Mouse (Mus musculus) limb, embryonic 14.5 days (tissue): Measurements from ENCODE around the gene Acyp1. TPM values are rescaled to one million over a fixed set of nuclear protein-coding genes. Genes with fewer than 3 reads are reported as not detected.

Experiments used
- ATAC-seq: fragments of 200-750 bp; cut with Nextera tagmentation; 2 replicates; pipeline ENCODE4 v1.8.0; 2017; ENCODE audit warnings: low read depth, moderate number of reproducible peaks, moderate TSS enrichment; ENCODE audit not compliant: low FRiP score
- DNase-seq: peaks from one replicate; pipeline ENCODE4 v3.0.0-alpha.2; 2015; ENCODE audit warnings: low spot score
- H3K27ac ChIP-seq: fragments of 300-500 bp; sonication (generic); replicated peaks from 2 replicates; pipeline ENCODE4 v1.5.1; 2014; ENCODE audit warnings: low read depth, mild to moderate bottlenecking, low read length, moderate library complexity, mixed read lengths
- H3K27me3 ChIP-seq: fragments of 300-500 bp; sonication (generic); 2 replicates; pipeline ENCODE4 v1.6.1; 2014; ENCODE audit warnings: low read length, mixed read lengths; ENCODE audit not compliant: control insufficient read depth, insufficient read depth
- H3K36me3 ChIP-seq: fragments of 300-500 bp; sonication (generic); 2 replicates; pipeline ENCODE4 v1.6.1; 2014; ENCODE audit warnings: mild to moderate bottlenecking, low read length, moderate library complexity, mixed read lengths; ENCODE audit not compliant: control insufficient read depth, insufficient read depth
- H3K4me1 ChIP-seq: fragments of 300-500 bp; sonication (generic); 2 replicates; pipeline ENCODE4 v1.6.1; 2014; ENCODE audit warnings: antibody characterized with exemption, low read length, mixed read lengths; ENCODE audit not compliant: control insufficient read depth, insufficient read depth
- H3K4me2 ChIP-seq: fragments of 300-500 bp; sonication (generic); replicated peaks from 2 replicates; pipeline ENCODE4 v1.6.1; 2014; ENCODE audit warnings: low read depth, mild to moderate bottlenecking, low read length, moderate library complexity; ENCODE audit not compliant: severe bottlenecking
- H3K4me3 ChIP-seq: fragments of 300-500 bp; sonication (generic); replicated peaks from 2 replicates; pipeline ENCODE4 v1.5.1; 2014; ENCODE audit warnings: low read length
- H3K9ac ChIP-seq: fragments of 300-500 bp; sonication (generic); 2 replicates; pipeline ENCODE4 v1.6.1; 2014; ENCODE audit warnings: mild to moderate bottlenecking, low read depth, low read length, moderate library complexity; ENCODE audit not compliant: severe bottlenecking
- H3K9me3 ChIP-seq: fragments of 300-500 bp; sonication (generic); 2 replicates; pipeline ENCODE4 v1.6.1; 2016; ENCODE audit warnings: low read length; ENCODE audit not compliant: control insufficient read depth
- POLR2A ChIP-seq: fragments of 200-500 bp; IDR thresholded peaks from 2 replicates; pipeline ENCODE4 v1.8.0; 2012; ENCODE audit warnings: inconsistent platforms, mild to moderate bottlenecking, moderate library complexity, borderline replicate concordance; ENCODE audit not compliant: insufficient read depth, insufficient read length; ENCODE audit errors: extremely low read depth
- WGBS: fragments of 180-500 bp; shearing (Covaris S2); extraction: QIAGEN DNeasy Blood & Tissue Kit; methylation state at CpG from one replicate; pipeline ENCODE4 v1.1.7; 2014; 5-methylcytosine and 5-hydroxymethylcytosine counted together
- polyA plus RNA-seq, 2 experiments: library from polyadenylated mRNA; depleted of rRNA in 1 of 2; stranded (reverse) in 1 of 2; unstranded in 1 of 2; fragments of >200 nt; fragmentation: Nextera tagmentation in 1 of 2; extraction: Ambion mirVana in 1 of 2; gene quantifications; 2 replicates each; pipeline versions ENCODE4 v1.2.1 to v1.2.3; 2012 to 2014

Acyp1 gene
- polyA plus RNA-seq, 2 experiments: 32.3 to 40.6 TPM

DNA sequence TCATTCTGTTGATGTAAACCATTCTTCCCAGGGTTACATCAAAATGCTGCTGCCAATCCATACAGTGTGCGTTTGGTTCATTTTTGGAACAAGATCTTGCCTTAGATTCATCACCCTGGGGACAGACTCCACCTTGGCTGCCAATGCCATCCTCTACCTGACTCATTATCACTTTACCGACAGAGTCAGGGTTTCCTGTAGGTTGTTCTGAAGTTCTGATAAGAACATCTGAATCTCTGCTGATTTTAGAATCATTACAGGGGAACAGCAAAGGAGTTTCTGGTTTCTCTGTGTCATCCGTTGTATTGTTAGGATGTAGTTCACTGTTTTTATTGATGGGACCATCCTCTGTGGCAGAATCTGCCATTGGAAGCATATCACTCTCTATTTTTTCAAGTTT lies 22.0 kb downstream of the Acyp1 start:
- H3K36me3 ChIP-seq: no peaks in the 10 kb centered on the region
- H3K4me1 ChIP-seq: peaks cover 31% of the 10 kb centered on the region
- WGBS: 96% methylated on average over 3 of the region's 3 CpGs
- H3K9me3 ChIP-seq: no peaks in the 10 kb centered on the region
- no peak for TF ChIP-seq POLR2A
- H3K27me3 ChIP-seq: no peaks in the 10 kb centered on the region
- ATAC-seq (no peak), DNase-seq (no peak)
- H3K4me3 ChIP-seq: no peak overlapping the region
- H3K9ac ChIP-seq: no peak overlapping the region
- H3K27ac ChIP-seq: no peak overlapping the region
- H3K4me2 ChIP-seq: no peak overlapping the region

DNA sequence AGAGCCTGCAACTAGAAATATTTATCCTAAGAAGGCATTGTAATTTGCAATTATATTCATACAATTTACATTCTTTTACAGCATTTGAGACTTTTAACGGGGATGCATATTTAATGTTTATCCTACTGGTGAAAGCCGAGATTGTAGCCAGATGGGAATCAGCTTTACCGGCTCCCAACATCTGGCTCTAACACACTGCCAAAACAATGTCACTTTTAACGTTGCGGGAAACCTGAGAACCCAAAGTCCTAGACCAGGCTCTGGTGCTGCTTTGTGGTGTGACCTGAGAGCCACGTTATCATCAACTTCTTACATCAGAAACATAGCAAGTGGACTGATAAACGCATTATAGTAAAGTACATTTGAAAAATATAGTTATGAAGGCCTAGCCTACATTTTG lies 23.3 kb downstream of the Acyp1 start:
- Histone ChIP-seq H3K4me2 (no peak overlapping the region), H3K27ac (peak overlapping the region; percentile 67), H3K27me3 (no peaks in the 10 kb centered on the region), H3K9ac (no peak overlapping the region), H3K4me3 (no peak overlapping the region), H3K36me3 (no peaks in the 10 kb centered on the region), H3K4me1 (peaks cover 30% of the 10 kb centered on the region), H3K9me3 (no peaks in the 10 kb centered on the region)
- WGBS: 19% methylated on average over 7 of the region's 7 CpGs
- TF ChIP-seq POLR2A: no peak
- peak; percentile 89 for DNase-seq
- ATAC-seq: peak; percentile 80

DNA sequence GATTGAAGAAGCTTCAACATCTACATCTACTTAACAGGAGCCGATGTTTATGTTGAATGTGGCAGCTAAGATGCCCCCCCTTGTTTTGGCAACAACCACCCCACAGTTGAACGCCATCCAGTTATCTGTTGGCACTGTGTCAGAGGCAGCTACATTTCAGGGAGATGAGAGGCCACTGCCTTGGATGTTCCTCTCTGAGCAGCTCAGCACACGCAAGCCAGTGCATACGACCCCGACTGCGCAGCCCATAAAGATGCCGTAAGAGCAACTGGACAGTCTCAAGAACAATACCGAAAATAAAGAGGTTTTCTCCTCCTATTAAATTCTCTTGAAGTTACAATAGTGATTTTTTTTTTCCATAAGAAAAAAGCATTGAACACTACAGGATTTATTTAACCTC lies 23.7 kb downstream of the Acyp1 start:
- ATAC-seq: peak; percentile 66; the same call in 1 of the 2 replicates
- H3K4me2 ChIP-seq: no peak overlapping the region
- WGBS: 48% methylated on average over 8 of the region's 8 CpGs

DNA sequence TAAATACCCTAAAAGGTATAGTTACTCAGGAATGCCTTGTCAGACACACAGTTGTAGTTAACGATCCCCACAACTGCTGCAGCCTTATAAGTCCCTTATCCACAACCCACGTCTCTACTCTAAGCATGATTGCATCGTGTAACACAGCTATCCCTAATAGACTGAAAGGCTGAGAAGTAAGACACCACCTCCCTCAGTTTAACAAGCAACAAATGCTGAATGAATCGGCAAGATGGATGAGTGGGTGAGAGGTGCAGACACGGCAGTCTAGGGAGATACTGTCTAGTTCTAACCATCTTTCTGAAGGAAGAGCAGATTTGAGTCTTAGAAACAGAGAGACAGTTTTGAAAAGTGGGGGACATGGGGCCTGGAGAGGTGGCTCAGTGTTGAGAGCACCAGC lies 25.0 kb downstream of the Acyp1 start:
- ATAC-seq: no peak
- no peak for DNase-seq
- Histone ChIP-seq H3K27ac (peak overlapping the region; percentile 71), H3K4me2 (0 out of 2 replicates have a peak overlapping the region, but pooled peaks have one; percentile 8), H3K9ac (no peak overlapping the region), H3K27me3 (no peaks in the 10 kb centered on the region), H3K4me1 (peaks cover 29% of the 10 kb centered on the region), H3K4me3 (no peak overlapping the region), H3K36me3 (peaks cover 5% of the 10 kb centered on the region; the same call in 1 of the 2 replicates), H3K9me3 (no peaks in the 10 kb centered on the region)
- WGBS: 58% methylated on average over 5 of the region's 5 CpGs
- TF ChIP-seq POLR2A: no peak

More for the DNA sequence above, 23.7 kb downstream of the Acyp1 start:
- Histone ChIP-seq H3K4me3 (no peak overlapping the region), H3K36me3 (no peaks in the 10 kb centered on the region), H3K9ac (no peak overlapping the region), H3K27me3 (no peaks in the 10 kb centered on the region), H3K4me1 (peaks cover 29% of the 10 kb centered on the region), H3K9me3 (no peaks in the 10 kb centered on the region), H3K27ac (peak overlapping the region; percentile 69)
- TF ChIP-seq POLR2A: no peak
- peak; percentile 43 for DNase-seq

DNA sequence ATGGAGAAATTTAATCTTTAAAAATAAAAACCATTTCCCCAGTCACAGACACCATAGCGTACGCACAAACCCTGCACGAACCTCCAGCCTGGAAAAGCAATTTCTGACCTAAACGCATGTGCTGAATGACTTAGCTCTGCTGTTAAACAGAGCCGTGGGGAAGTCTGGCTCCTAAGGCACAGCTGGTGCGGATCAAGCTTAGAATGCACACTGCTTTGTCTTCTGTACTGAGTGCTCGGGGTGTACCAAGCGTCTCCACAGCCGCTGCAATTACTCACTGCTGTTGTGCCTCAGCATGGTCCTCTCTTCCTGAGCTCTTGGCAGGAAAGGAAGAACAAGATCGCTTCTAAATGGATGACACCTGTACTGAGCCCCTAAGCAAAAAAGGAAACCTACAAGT lies 25.7 kb downstream of the Acyp1 start:
- H3K9me3 ChIP-seq: no peaks in the 10 kb centered on the region
- H3K27ac ChIP-seq: peak overlapping the region; percentile 71
- no peak for TF ChIP-seq POLR2A
- WGBS: 16% methylated on average over 10 of the region's 10 CpGs
- peak; percentile 91 for ATAC-seq
- H3K27me3 ChIP-seq: no peaks in the 10 kb centered on the region
- H3K4me2 ChIP-seq: no peak overlapping the region
- H3K4me3 ChIP-seq: no peak overlapping the region
- peak; percentile 86 for DNase-seq
- H3K9ac ChIP-seq: no peak overlapping the region
- H3K4me1 ChIP-seq: peaks cover 29% of the 10 kb centered on the region
- H3K36me3 ChIP-seq: peaks cover 5% of the 10 kb centered on the region; the same call in 1 of the 2 replicates
